Mouse (Mus musculus): ENCODE measurements around the gene Ehd1. TPM values are rescaled to one million over a fixed set of nuclear protein-coding genes. Genes with fewer than 3 reads are reported as not detected.

Gene Ehd1
- total RNA-seq, 1 experiment, result 162 TPM

GRCm38 (mm10) chr19:6268170-6268528 lies 8.4 kb upstream of the Ehd1 start:
- H3K9me3 ChIP-seq (ENCODE audit: control insufficient read depth, insufficient read depth, low read depth, low read length), result no peaks in the 10 kb centered on the region
- peak; percentile 96 for DNase-seq (ENCODE audit: low read depth, low spot score)
- no peak overlapping the region for H3K4me3 ChIP-seq (ENCODE audit: insufficient read depth in 1 of 2, low read depth in 1 of 2, low read length in 2 of 2, poor library complexity in 1 of 2, severe bottlenecking in 1 of 2)
- TF ChIP-seq ZC3H11A (IDR thresholded peaks at IDR 0.05; ENCODE audit: borderline replicate concordance, low read depth, low read length), result peak; percentile 66; the same call in 1 of the 2 replicates
- no peak for TF ChIP-seq MAFK (IDR thresholded peaks at IDR 0.05; ENCODE audit: insufficient read depth, low read depth, low read length)
- no peak overlapping the region for H3K9ac ChIP-seq (ENCODE audit: insufficient read depth, low read depth, low read length, poor library complexity, severe bottlenecking)
- H3K36me3 ChIP-seq (ENCODE audit: control insufficient read depth, insufficient read depth, low read length, poor library complexity, severe bottlenecking), result no peaks in the 10 kb centered on the region
- in situ Hi-C loops (cut with MboI; ENCODE audit: low sequenced_read_pairs in 2 of 2, unreplicated experiment in 2 of 2), result no loop called here
- H3K27ac ChIP-seq (ENCODE audit: insufficient read depth, low read depth, low read length, poor library complexity, severe bottlenecking), result no peak overlapping the region
- H3K4me1 ChIP-seq (ENCODE audit: control insufficient read depth in 2 of 2, insufficient read depth in 2 of 2, low read length in 2 of 2, poor library complexity in 1 of 2), result peaks cover 16 to 37% of the 10 kb centered on the region in 2 experiments

DNA sequence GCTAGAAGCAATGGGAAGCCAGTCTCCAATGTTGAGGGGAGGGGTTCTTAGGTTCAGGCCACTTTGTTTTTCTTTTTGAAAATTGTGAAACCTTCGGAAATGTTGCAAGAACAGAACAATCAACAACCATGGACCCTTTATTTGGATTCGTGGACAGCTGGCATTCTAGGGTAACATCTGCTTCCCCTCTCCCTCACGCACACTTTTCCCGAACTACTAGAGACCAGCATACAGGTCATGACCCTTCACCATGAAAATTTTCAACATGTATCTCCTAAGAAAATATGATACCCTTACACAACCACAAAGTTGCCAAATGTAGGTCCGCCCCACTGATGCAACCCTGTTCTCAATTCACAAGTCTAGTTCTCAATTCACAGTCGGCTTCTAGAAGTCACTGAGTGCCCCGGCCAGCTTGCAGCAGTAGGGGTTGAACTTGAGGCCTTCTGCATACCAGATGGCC lies 7.8 kb upstream of the Ehd1 start:
- H3K4me1 ChIP-seq (ENCODE audit: control insufficient read depth in 2 of 2, insufficient read depth in 2 of 2, low read length in 2 of 2, poor library complexity in 1 of 2), result peaks cover 16 to 37% of the 10 kb centered on the region in 2 experiments
- H3K27ac ChIP-seq (ENCODE audit: insufficient read depth, low read depth, low read length, poor library complexity, severe bottlenecking), result no peak overlapping the region
- DNase-seq (ENCODE audit: low read depth, low spot score), result no peak
- no peak overlapping the region for H3K4me3 ChIP-seq (ENCODE audit: insufficient read depth in 1 of 2, low read depth in 1 of 2, low read length in 2 of 2, poor library complexity in 1 of 2, severe bottlenecking in 1 of 2)
- in situ Hi-C loops (cut with MboI; ENCODE audit: low sequenced_read_pairs in 2 of 2, unreplicated experiment in 2 of 2), result no loop called here
- no peak overlapping the region for H3K9ac ChIP-seq (ENCODE audit: insufficient read depth, low read depth, low read length, poor library complexity, severe bottlenecking)
- TF ChIP-seq HCFC1 (IDR thresholded peaks at IDR 0.05; ENCODE audit: borderline replicate concordance, insufficient read depth, low read length), result no peak
- TF ChIP-seq ZNF384 (IDR thresholded peaks at IDR 0.05; ENCODE audit: low read depth, low read length), result no peak
- no peak for TF ChIP-seq CHD2 (IDR thresholded peaks at IDR 0.05; ENCODE audit: low read depth, low read length)
- TF ChIP-seq MAFK (IDR thresholded peaks at IDR 0.05; ENCODE audit: insufficient read depth, low read depth, low read length), result no peak
- no peak for TF ChIP-seq ZC3H11A (IDR thresholded peaks at IDR 0.05; ENCODE audit: borderline replicate concordance, low read depth, low read length)
- no peaks in the 10 kb centered on the region for H3K9me3 ChIP-seq (ENCODE audit: control insufficient read depth, insufficient read depth, low read depth, low read length)
- H3K36me3 ChIP-seq (ENCODE audit: control insufficient read depth, insufficient read depth, low read length, poor library complexity, severe bottlenecking), result no peaks in the 10 kb centered on the region

DNA sequence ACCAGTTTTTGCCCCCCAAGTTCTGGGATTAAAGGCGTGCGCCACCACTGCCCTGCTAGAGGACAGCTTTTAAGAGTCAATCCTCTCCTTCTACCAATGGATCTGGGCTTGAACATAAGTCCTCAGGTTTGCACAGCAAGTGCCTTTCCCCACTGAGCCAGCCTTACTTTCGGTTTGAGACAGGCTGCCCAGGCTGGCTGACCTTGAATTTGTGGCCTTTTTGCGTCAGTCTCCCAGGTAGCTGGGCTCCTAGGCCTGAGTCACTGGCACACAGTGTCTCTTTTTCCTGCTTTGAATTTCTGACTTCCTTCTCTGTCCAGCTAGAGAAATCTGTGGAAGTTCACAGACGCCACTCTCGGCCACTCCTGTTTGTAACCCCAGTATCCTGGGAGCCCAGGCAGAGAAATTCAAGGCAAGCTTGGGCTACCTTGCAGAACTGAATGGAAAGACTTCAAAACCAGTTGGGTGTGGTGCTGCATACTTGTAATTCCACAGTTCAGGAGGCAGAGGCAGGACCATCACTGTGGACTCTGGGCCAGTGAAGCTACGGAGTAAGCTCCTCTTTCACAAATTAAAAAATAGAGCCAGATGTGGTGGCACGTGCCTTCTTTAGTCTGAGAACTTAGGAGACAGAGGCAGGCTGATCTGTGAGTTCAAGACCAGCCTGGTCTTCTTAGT lies 6.6 kb upstream of the Ehd1 start:
- peak overlapping the region; percentile 60; the same call in 1 of the 2 replicates for H3K9ac ChIP-seq (ENCODE audit: insufficient read depth, low read depth, low read length, poor library complexity, severe bottlenecking)
- H3K4me3 ChIP-seq (ENCODE audit: insufficient read depth in 1 of 2, low read depth in 1 of 2, low read length in 2 of 2, poor library complexity in 1 of 2, severe bottlenecking in 1 of 2), result no peak overlapping the region; a peak in 1 of 4 replicates
- TF ChIP-seq CHD2 (IDR thresholded peaks at IDR 0.05; ENCODE audit: low read depth, low read length), result no peak
- TF ChIP-seq ZNF384 (IDR thresholded peaks at IDR 0.05; ENCODE audit: low read depth, low read length), result no peak
- TF ChIP-seq MAFK (IDR thresholded peaks at IDR 0.05; ENCODE audit: insufficient read depth, low read depth, low read length), result no peak
- no peak for TF ChIP-seq ZC3H11A (IDR thresholded peaks at IDR 0.05; ENCODE audit: borderline replicate concordance, low read depth, low read length)
- TF ChIP-seq HCFC1 (IDR thresholded peaks at IDR 0.05; ENCODE audit: borderline replicate concordance, insufficient read depth, low read length), result no peak
- DNase-seq (ENCODE audit: low read depth, low spot score), result peak; percentile 39
- in situ Hi-C loops (cut with MboI; ENCODE audit: low sequenced_read_pairs in 2 of 2, unreplicated experiment in 2 of 2), result no loop called here
- H3K9me3 ChIP-seq (ENCODE audit: control insufficient read depth, insufficient read depth, low read depth, low read length), result no peaks in the 10 kb centered on the region
- H3K27ac ChIP-seq (ENCODE audit: insufficient read depth, low read depth, low read length, poor library complexity, severe bottlenecking), result peak overlapping the region; percentile 93
- H3K36me3 ChIP-seq (ENCODE audit: control insufficient read depth, insufficient read depth, low read length, poor library complexity, severe bottlenecking), result no peaks in the 10 kb centered on the region
- H3K4me1 ChIP-seq (ENCODE audit: control insufficient read depth in 2 of 2, insufficient read depth in 2 of 2, low read length in 2 of 2, poor library complexity in 1 of 2), result peaks cover 16 to 26% of the 10 kb centered on the region in 2 experiments

DNA sequence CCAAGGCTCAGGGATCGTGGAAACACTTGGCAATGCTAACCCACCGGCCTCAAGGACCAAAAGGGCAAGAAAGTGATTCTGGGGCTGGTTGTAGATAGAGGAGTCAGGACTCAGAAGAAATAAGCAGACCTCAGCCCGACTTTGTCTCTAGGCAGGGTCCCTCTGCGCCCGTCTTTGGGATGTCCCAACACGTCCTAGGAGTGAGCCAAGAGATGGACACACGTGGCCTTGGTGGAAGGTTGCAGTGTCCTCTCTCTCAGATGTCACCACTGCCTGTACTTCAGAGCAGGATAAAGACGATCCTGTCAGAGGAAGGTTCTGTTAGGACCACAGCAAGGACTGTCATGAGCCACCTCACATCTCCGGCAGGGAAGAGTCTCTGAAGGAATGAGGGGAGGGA lies 5.9 kb upstream of the Ehd1 start:
- no peak for DNase-seq (ENCODE audit: low read depth, low spot score)
- Histone ChIP-seq H3K9me3 (ENCODE audit: control insufficient read depth, insufficient read depth, low read depth, low read length) (no peaks in the 10 kb centered on the region), H3K4me3 (ENCODE audit: insufficient read depth in 1 of 2, low read depth in 1 of 2, low read length in 2 of 2, poor library complexity in 1 of 2, severe bottlenecking in 1 of 2) (no peak overlapping the region), H3K27ac (ENCODE audit: insufficient read depth, low read depth, low read length, poor library complexity, severe bottlenecking) (peak overlapping the region; percentile 93), H3K36me3 (ENCODE audit: control insufficient read depth, insufficient read depth, low read length, poor library complexity, severe bottlenecking) (no peaks in the 10 kb centered on the region), H3K9ac (ENCODE audit: insufficient read depth, low read depth, low read length, poor library complexity, severe bottlenecking) (no peak overlapping the region; the same call in 1 of the 2 replicates), H3K4me1 (ENCODE audit: control insufficient read depth in 2 of 2, insufficient read depth in 2 of 2, low read length in 2 of 2, poor library complexity in 1 of 2) (peaks cover 19 to 23% of the 10 kb centered on the region in 2 experiments)
- in situ Hi-C loops (cut with MboI; ENCODE audit: low sequenced_read_pairs in 2 of 2, unreplicated experiment in 2 of 2), result no loop called here
- TF ChIP-seq ZNF384 (IDR thresholded peaks at IDR 0.05; ENCODE audit: low read depth, low read length), result no peak
- no peak for TF ChIP-seq MAFK (IDR thresholded peaks at IDR 0.05; ENCODE audit: insufficient read depth, low read depth, low read length)
- no peak for TF ChIP-seq ZC3H11A (IDR thresholded peaks at IDR 0.05; ENCODE audit: borderline replicate concordance, low read depth, low read length)
- TF ChIP-seq HCFC1 (IDR thresholded peaks at IDR 0.05; ENCODE audit: borderline replicate concordance, insufficient read depth, low read length), result no peak
- TF ChIP-seq CHD2 (IDR thresholded peaks at IDR 0.05; ENCODE audit: low read depth, low read length), result no peak
